26 mouse cellular contexts compared by ENCODE assay signal in genomic region chr1:94055966-94056365, GRCm38 (mm10). TPM values are rescaled to one million over a fixed set of nuclear protein-coding genes. Genes with fewer than 3 reads are reported as not detected.
DNase-seq lines count a peak whose midpoint lies in the region; ATAC-seq and TF ChIP-seq lines count a peak whose summit lies in the region.
"Had no signal": no experiment of that assay in that cellular context is flagged by ENCODE, and none has a peak within 500 bp of the region (broad histone marks: within the 10 kb centered on the region; RNA-seq: fewer than 3 reads in every experiment).

No protein-coding gene starts in this region.

- H3K27ac ChIP-seq in lung, postnatal 0 days (ENCODE audit: low read length): no peak overlapping the region
- no peak overlapping the region for H3K27ac ChIP-seq in intestine, embryonic 16.5 days (ENCODE audit: low read length)
- H3K27ac ChIP-seq: heart, embryonic 15.5 days; kidney, postnatal 0 days; layer of hippocampus, adult 2 months; midbrain, embryonic 15.5 days had no signal

- DNase-seq in lung, postnatal 25 days (ENCODE audit: low spot score): peak; percentile 12
- DNase-seq in lung, postnatal 0 days (ENCODE audit: low spot score): no peak
- peak; percentile 20 to 22 for DNase-seq in monocyte, adult 2 months (ENCODE audit: low read depth in 1 of 2, low spot score in 2 of 2)
- DNase-seq: cerebellum, adult 9-10 months; heart, postnatal 4 days; kidney, adult 11 months; right cerebral cortex, postnatal 4 days; thymus, postnatal 14 days had no signal

- no peak for TF ChIP-seq EP300 in lung, postnatal 0 days (IDR thresholded peaks at IDR 0.05)

- no peaks in the 10 kb centered on the region for H3K27me3 ChIP-seq in lung, postnatal 0 days (replicated peaks; ENCODE audit: insufficient read depth, low read length)
- no peaks in the 10 kb centered on the region for H3K27me3 ChIP-seq in intestine, embryonic 16.5 days (replicated peaks; ENCODE audit: control insufficient read depth, insufficient read depth, low read length)
- H3K27me3 ChIP-seq: CH12.LX; heart, embryonic 15.5 days; midbrain, embryonic 15.5 days had no signal

- no peak overlapping the region for H3K4me2 ChIP-seq in lung, postnatal 0 days (replicated peaks; ENCODE audit: low read depth, low read length)
- no peak overlapping the region for H3K4me2 ChIP-seq in intestine, embryonic 16.5 days (ENCODE audit: low read depth, low read length)
- H3K4me2 ChIP-seq: heart, embryonic 15.5 days; liver, embryonic 11.5 days; midbrain, embryonic 15.5 days had no signal

- no peaks in the 10 kb centered on the region for H3K9me3 ChIP-seq in lung, postnatal 0 days (ENCODE audit: low read length)
- no peaks in the 10 kb centered on the region for H3K9me3 ChIP-seq in intestine, embryonic 16.5 days (ENCODE audit: control insufficient read depth, low read length)
- H3K9me3 ChIP-seq: heart, embryonic 15.5 days; megakaryocyte, embryonic 14.5 days; midbrain, embryonic 15.5 days had no signal

- no peak for TF ChIP-seq CTCF in lung, postnatal 0 days (IDR thresholded peaks at IDR 0.05)

- ATAC-seq in lung, postnatal 0 days: no peak
- ATAC-seq in CD4-positive, CD25-positive, alpha-beta regulatory T cell, adult 4 months: peak; percentile 27
- ATAC-seq in common myeloid progenitor, adult 5-6 weeks (replicated peaks; ENCODE audit: low read depth, poor library complexity, severe bottlenecking): peak; percentile 64
- no peak for ATAC-seq in intestine, embryonic 16.5 days
- no peak for ATAC-seq in erythroid progenitor cell, adult 5-6 weeks (replicated peaks; ENCODE audit: low FRiP score, poor library complexity, severe bottlenecking)
- ATAC-seq: hindbrain, embryonic 16.5 days; midbrain, embryonic 15.5 days had no signal

- H3K4me3 ChIP-seq in lung, postnatal 0 days (ENCODE audit: low read depth, low read length): no peak overlapping the region
- H3K4me3 ChIP-seq in intestine, embryonic 16.5 days (ENCODE audit: low read length): no peak overlapping the region
- H3K4me3 ChIP-seq: heart, embryonic 15.5 days; layer of hippocampus, adult 2 months; megakaryocyte, embryonic 14.5 days; midbrain, embryonic 15.5 days had no signal

- no peak overlapping the region for H3K9ac ChIP-seq in lung, postnatal 0 days (replicated peaks; ENCODE audit: low read depth)
- no peak overlapping the region for H3K9ac ChIP-seq in intestine, embryonic 16.5 days (ENCODE audit: low read depth, low read length)
- H3K9ac ChIP-seq: heart, embryonic 15.5 days; midbrain, embryonic 15.5 days had no signal

- H3K36me3 ChIP-seq in lung, postnatal 0 days (ENCODE audit: insufficient read depth, low read length): no peaks in the 10 kb centered on the region
- H3K36me3 ChIP-seq in intestine, embryonic 16.5 days (ENCODE audit: control insufficient read depth, insufficient read depth, low read length): no peaks in the 10 kb centered on the region
- H3K36me3 ChIP-seq: heart, embryonic 15.5 days; midbrain, embryonic 15.5 days had no signal

- WGBS in lung, postnatal 0 days: 16% methylated on average over 3 of the region's 3 CpGs
- 37% methylated on average over 3 of the region's 3 CpGs for WGBS in intestine, embryonic 16.5 days

- H3K4me1 ChIP-seq in lung, postnatal 0 days (ENCODE audit: insufficient read depth, low read depth, low read length): no peaks in the 10 kb centered on the region
- no peaks in the 10 kb centered on the region for H3K4me1 ChIP-seq in intestine, embryonic 16.5 days (ENCODE audit: control insufficient read depth, insufficient read depth, low read length)
- H3K4me1 ChIP-seq: megakaryocyte, embryonic 14.5 days; midbrain, embryonic 15.5 days had no signal

RNA-seq across cellular contexts. Expression of gene Pdcd1, which starts 3.6 kb away (rescaled TPM):
- polyA plus RNA-seq in lung, postnatal 0 days (2015; fragmentation: Nextera tagmentation; extraction: Ambion mirVana): 0.06 and 0.13 TPM in 2 replicates
- 100 to 1,000 TPM; 188 to 330 TPM for polyA plus RNA-seq in CD4-positive, CD25-positive, alpha-beta regulatory T cell, adult 4 months (2017; shearing (Covaris generic))
- total RNA-seq in common myeloid progenitor, adult 5-6 weeks (2017): not detected in 2 replicates
- 0.51 and 0.72 TPM in 2 replicates for polyA plus RNA-seq in intestine, embryonic 16.5 days (2015; fragmentation: Nextera tagmentation; extraction: Ambion mirVana)
- total RNA-seq in erythroid progenitor cell, adult 5-6 weeks (2015; ENCODE audit: low replicate concordance): not detected in 2 replicates
- total RNA-seq in erythroid progenitor cell, adult 5-6 weeks (2017; ENCODE audit: low replicate concordance): 1.3 TPM in 1 of 2 replicates, not detected in the other
- total RNA-seq: gastrocnemius, adult 8-10 months; heart, adult 8-10 months; heart, postnatal 4 days had no signal
- polyA plus RNA-seq: forebrain, embryonic 11.5 days; hindbrain, embryonic 16.5 days; kidney, postnatal 0 days; limb, embryonic 11.5 days; liver, embryonic 11.5 days; midbrain, embryonic 15.5 days had no signal

RNA-seq across cellular contexts. Expression of gene Neu4, which starts 35.7 kb away (rescaled TPM):
- polyA plus RNA-seq in lung, postnatal 0 days (2015; fragmentation: Nextera tagmentation; extraction: Ambion mirVana): not detected in 2 replicates
- polyA plus RNA-seq in CD4-positive, CD25-positive, alpha-beta regulatory T cell, adult 4 months (2017; shearing (Covaris generic)): not detected
- total RNA-seq in common myeloid progenitor, adult 5-6 weeks (2017): not detected in 2 replicates
- polyA plus RNA-seq in intestine, embryonic 16.5 days (2015; fragmentation: Nextera tagmentation; extraction: Ambion mirVana): not detected in 2 replicates
- not detected in 2 replicates for total RNA-seq in erythroid progenitor cell, adult 5-6 weeks (2015; ENCODE audit: low replicate concordance)
- not detected in 2 replicates for total RNA-seq in erythroid progenitor cell, adult 5-6 weeks (2017; ENCODE audit: low replicate concordance)
- total RNA-seq: adrenal gland, adult 18-20 months; CH12.LX; gastrocnemius, adult 8-10 months; heart, postnatal 4 days had no signal
- polyA plus RNA-seq: embryonic facial prominence, embryonic 14.5 days; forebrain, embryonic 11.5 days; heart, embryonic 15.5 days; kidney, postnatal 0 days; limb, embryonic 11.5 days; liver, embryonic 11.5 days; midbrain, embryonic 15.5 days had no signal

Comparison
In these comparisons a context has a peak if more than half of its experiments do, and no peak if none do; other contexts are left out.
1. ATAC-seq: peak in CD4-positive, CD25-positive, alpha-beta regulatory T cell, adult 4 months (single experiment) and common myeloid progenitor, adult 5-6 weeks (single experiment); none in lung, postnatal 0 days (single experiment), intestine, embryonic 16.5 days (single experiment) and erythroid progenitor cell, adult 5-6 weeks (single experiment).
2. RNA of gene Pdcd1, which starts 3.6 kb away (polyA plus RNA-seq): 188 to 330 TPM in CD4-positive, CD25-positive, alpha-beta regulatory T cell, adult 4 months; 0.51 to 0.72 TPM in intestine, embryonic 16.5 days and 0.06 to 0.13 TPM in lung, postnatal 0 days; every median in the first group is over 100 times any median in the second.